Comparison of ENCODE assay signal across 8 mouse cellular contexts in genomic region chr11:58977150-58977549, GRCm38 (mm10). TPM values are rescaled to one million over a fixed set of nuclear protein-coding genes. Genes with fewer than 3 reads are reported as not detected.
DNase-seq lines count a peak whose midpoint lies in the region; ATAC-seq and TF ChIP-seq lines count a peak whose summit lies in the region.

No protein-coding gene starts in this region.

- in situ Hi-C loops in ES-E14 (cut with MboI; ENCODE audit: low sequenced_read_pairs in 2 of 2, unreplicated experiment in 2 of 2), result no loop called here

- no peaks in the 10 kb centered on the region for H3K9me3 ChIP-seq in ES-E14 (ENCODE audit: control insufficient read depth, insufficient read depth, low read depth, low read length)
- H3K9me3 ChIP-seq in midbrain, embryonic 16.5 days (replicated peaks; ENCODE audit: control insufficient read depth, low read length, poor library complexity, severe bottlenecking), result no peaks in the 10 kb centered on the region

- H3K27me3 ChIP-seq in cerebellum, adult 2 months (ENCODE audit: control insufficient read depth, insufficient read depth, low read length), result no peaks in the 10 kb centered on the region
- H3K27me3 ChIP-seq in midbrain, embryonic 16.5 days (ENCODE audit: control insufficient read depth, insufficient read depth, low read depth, low read length), result no peaks in the 10 kb centered on the region

- TF ChIP-seq POLR2A in cerebellum, adult 2 months (IDR thresholded peaks at IDR 0.05; ENCODE audit: borderline replicate concordance, insufficient read depth, low read length), result no peak

- peak; percentile 72 for ATAC-seq in erythroblast, adult 5-6 weeks (replicated peaks; ENCODE audit: low FRiP score, poor library complexity, severe bottlenecking)
- ATAC-seq in midbrain, embryonic 16.5 days, result no peak

- peaks cover 16% of the 10 kb centered on the region for H3K4me1 ChIP-seq in cerebellum, adult 2 months (ENCODE audit: control insufficient read depth, insufficient read depth, low read length)
- H3K4me1 ChIP-seq in ES-E14 (ENCODE audit: control insufficient read depth in 2 of 2, insufficient read depth in 2 of 2, low read length in 2 of 2, poor library complexity in 1 of 2), result peaks cover 3 to 13% of the 10 kb centered on the region in 2 experiments; a peak in 3 of 4 replicates
- peaks cover 48% of the 10 kb centered on the region for H3K4me1 ChIP-seq in midbrain, embryonic 16.5 days (ENCODE audit: control insufficient read depth, insufficient read depth, low read length)

- no peak for TF ChIP-seq CTCF in cerebellum, adult 2 months (IDR thresholded peaks at IDR 0.05; ENCODE audit: borderline replicate concordance, insufficient read depth, low read depth, low read length)

- H3K36me3 ChIP-seq in ES-E14 (ENCODE audit: control insufficient read depth, insufficient read depth, low read length, poor library complexity, severe bottlenecking), result peaks cover 6% of the 10 kb centered on the region
- H3K36me3 ChIP-seq in midbrain, embryonic 16.5 days (ENCODE audit: control insufficient read depth, insufficient read depth, low read length), result peaks cover 4% of the 10 kb centered on the region; the same call in 1 of the 2 replicates

- peak overlapping the region; percentile 84 for H3K9ac ChIP-seq in ES-E14 (ENCODE audit: insufficient read depth, low read depth, low read length, poor library complexity, severe bottlenecking)
- peak overlapping the region; percentile 92 for H3K9ac ChIP-seq in midbrain, embryonic 16.5 days (ENCODE audit: low read depth, low read length)

- H3K27ac ChIP-seq in cerebellum, adult 2 months (ENCODE audit: insufficient read depth, low read length), result no peak overlapping the region
- H3K27ac ChIP-seq in ES-E14 (ENCODE audit: insufficient read depth, low read depth, low read length, poor library complexity, severe bottlenecking), result no peak overlapping the region
- no peak overlapping the region for H3K27ac ChIP-seq in midbrain, embryonic 16.5 days (ENCODE audit: low read length)

- no peak for DNase-seq in cerebellum, adult 2 months
- no peak for DNase-seq in cerebellum, postnatal 36 days
- DNase-seq in ES-E14 (ENCODE audit: low read depth, low spot score), result no peak
- peak; percentile 52 for DNase-seq in kidney, postnatal 14 days
- DNase-seq in ovary, adult 18-20 months (ENCODE audit: low spot score), result no peak
- DNase-seq in right cerebral cortex, postnatal 10 days (ENCODE audit: low spot score in 2 of 2), result no peak

- peak overlapping the region; percentile 95 for H3K4me3 ChIP-seq in cerebellum, adult 2 months (replicated peaks; ENCODE audit: insufficient read depth, low read depth, low read length)
- peak overlapping the region; percentile 81 to 95 for H3K4me3 ChIP-seq in ES-E14 (ENCODE audit: insufficient read depth in 1 of 2, low read depth in 1 of 2, low read length in 2 of 2, poor library complexity in 1 of 2, severe bottlenecking in 1 of 2)
- peak overlapping the region; percentile 97 for H3K4me3 ChIP-seq in midbrain, embryonic 16.5 days (ENCODE audit: low read depth, low read length)

- WGBS in cerebellum, adult 2 months, result under 1% methylated on average over 29 of the region's 29 CpGs
- under 1% methylated on average over 29 of the region's 29 CpGs for WGBS in midbrain, embryonic 16.5 days

- peak overlapping the region; percentile 98 for H3K4me2 ChIP-seq in midbrain, embryonic 16.5 days (ENCODE audit: low read length)

TF ChIP-seq in ES-E14, 5 proteins besides CTCF, POLR2A, EP300 and RAD21:
- TF ChIP-seq CHD2 (IDR thresholded peaks at IDR 0.05; ENCODE audit: low read depth, low read length) (no peak), ZC3H11A (IDR thresholded peaks at IDR 0.05; ENCODE audit: borderline replicate concordance, low read depth, low read length) (no peak), HCFC1 (IDR thresholded peaks at IDR 0.05; ENCODE audit: borderline replicate concordance, insufficient read depth, low read length) (no peak), MAFK (IDR thresholded peaks at IDR 0.05; ENCODE audit: insufficient read depth, low read depth, low read length) (no peak)
TF ChIP-seq in ES-E14: peak in this region for 0.

RNA-seq across cellular contexts. Expression of gene Trim11, which starts 0.7 kb away (rescaled TPM):
- 25.3 and 27.5 TPM in 2 replicates for polyA plus RNA-seq in cerebellum, adult 2 months (2012; rRNA removed)
- 29.6 and 47.4 TPM in 2 replicates for total RNA-seq in ES-E14 (2012; rRNA removed)
- total RNA-seq in erythroblast, adult 5-6 weeks (2015; ENCODE audit: low replicate concordance), result 6.7 and 11.1 TPM in 2 replicates
- 8.1 and 10.8 TPM in 2 replicates for total RNA-seq in erythroblast, adult 5-6 weeks (2017; ENCODE audit: low replicate concordance)
- 19.5 and 22.3 TPM in 2 replicates for polyA plus RNA-seq in midbrain, embryonic 16.5 days (2015; fragmentation: Nextera tagmentation; extraction: Ambion mirVana)

RNA-seq across cellular contexts. Expression of gene Hist3h2a, which starts 22.7 kb away (rescaled TPM):
- polyA plus RNA-seq in cerebellum, adult 2 months (2012; rRNA removed), result 41.3 and 43.2 TPM in 2 replicates
- 161 and 194 TPM in 2 replicates for total RNA-seq in ES-E14 (2012; rRNA removed)
- total RNA-seq in erythroblast, adult 5-6 weeks (2015; ENCODE audit: low replicate concordance), result 30.5 and 41.5 TPM in 2 replicates
- total RNA-seq in erythroblast, adult 5-6 weeks (2017; ENCODE audit: low replicate concordance), result 255 and 279 TPM in 2 replicates
- polyA plus RNA-seq in midbrain, embryonic 16.5 days (2015; fragmentation: Nextera tagmentation; extraction: Ambion mirVana), result 107 and 115 TPM in 2 replicates

RNA-seq across cellular contexts. Expression of gene Trim17, which starts 22.7 kb away (rescaled TPM):
- polyA plus RNA-seq in cerebellum, adult 2 months (2012; rRNA removed), result 3.5 and 4.8 TPM in 2 replicates
- total RNA-seq in ES-E14 (2012; rRNA removed), result 0.40 and 0.74 TPM in 2 replicates
- 0.63 TPM in 1 of 2 replicates, not detected in the other for total RNA-seq in erythroblast, adult 5-6 weeks (2015; ENCODE audit: low replicate concordance)
- total RNA-seq in erythroblast, adult 5-6 weeks (2017; ENCODE audit: low replicate concordance), result 1.5 TPM in 1 of 2 replicates, not detected in the other
- polyA plus RNA-seq in midbrain, embryonic 16.5 days (2015; fragmentation: Nextera tagmentation; extraction: Ambion mirVana), result 1.3 and 2.1 TPM in 2 replicates

RNA-seq across cellular contexts. Expression of gene Hist3h2ba, which starts 28.4 kb away (rescaled TPM):
- 154 and 186 TPM in 2 replicates for polyA plus RNA-seq in cerebellum, adult 2 months (2012; rRNA removed)
- total RNA-seq in ES-E14 (2012; rRNA removed), result 109 and 141 TPM in 2 replicates
- 7.5 and 25.9 TPM in 2 replicates for total RNA-seq in erythroblast, adult 5-6 weeks (2015; ENCODE audit: low replicate concordance)
- 40.6 and 51.9 TPM in 2 replicates for total RNA-seq in erythroblast, adult 5-6 weeks (2017; ENCODE audit: low replicate concordance)
- 345 and 399 TPM in 2 replicates for polyA plus RNA-seq in midbrain, embryonic 16.5 days (2015; fragmentation: Nextera tagmentation; extraction: Ambion mirVana)

RNA-seq across cellular contexts. Expression of gene Rnf187, which starts 38.4 kb away (rescaled TPM):
- polyA plus RNA-seq in cerebellum, adult 2 months (2012; rRNA removed), result 578 and 589 TPM in 2 replicates
- total RNA-seq in ES-E14 (2012; rRNA removed), result 104 and 115 TPM in 2 replicates
- total RNA-seq in erythroblast, adult 5-6 weeks (2015; ENCODE audit: low replicate concordance), result 18.6 and 23.6 TPM in 2 replicates
- 32.3 and 36.6 TPM in 2 replicates for total RNA-seq in erythroblast, adult 5-6 weeks (2017; ENCODE audit: low replicate concordance)
- polyA plus RNA-seq in midbrain, embryonic 16.5 days (2015; fragmentation: Nextera tagmentation; extraction: Ambion mirVana), result 550 and 556 TPM in 2 replicates
